In the genomic region with DNA sequence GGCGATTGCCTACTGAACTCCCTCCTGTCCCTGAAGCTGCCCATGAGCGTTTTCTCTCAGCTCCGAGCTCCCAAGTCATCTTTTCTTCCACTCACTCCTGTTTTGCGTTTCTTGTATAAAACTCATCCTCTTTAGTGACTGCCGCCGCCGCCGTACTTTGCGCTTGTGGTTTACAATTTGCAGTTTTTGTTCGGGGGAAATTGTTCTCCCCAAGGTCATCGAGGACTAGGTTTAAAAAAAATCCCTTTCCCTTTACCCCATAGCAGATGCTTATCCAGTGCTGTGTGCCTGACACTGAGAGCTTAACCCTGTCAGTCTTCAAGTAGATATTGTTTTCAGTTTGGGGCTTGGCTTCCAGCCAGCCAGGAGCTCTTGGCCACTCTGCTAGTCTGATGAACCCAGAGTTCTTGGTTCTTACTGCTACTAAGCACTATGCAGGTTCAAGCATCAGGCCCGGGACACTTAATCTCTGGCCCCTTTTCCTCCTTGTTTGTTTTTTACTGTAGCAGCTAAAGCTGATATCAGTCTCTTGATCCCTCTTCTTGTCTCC, we compare ENCODE assay signal across 7 mouse cellular contexts. TPM values are rescaled to one million over a fixed set of nuclear protein-coding genes. Genes with fewer than 3 reads are reported as not detected.
DNase-seq lines count a peak whose midpoint lies in the region; ATAC-seq lines count a peak whose summit lies in the region.

No protein-coding gene starts in this region.

- no peaks in the 10 kb centered on the region for H3K36me3 ChIP-seq in forebrain, embryonic 11.5 days (ENCODE audit: control insufficient read depth, insufficient read depth, low read length)
- no peaks in the 10 kb centered on the region for H3K36me3 ChIP-seq in kidney, embryonic 15.5 days
- H3K36me3 ChIP-seq in midbrain, embryonic 16.5 days (ENCODE audit: control insufficient read depth, insufficient read depth, low read length): no peaks in the 10 kb centered on the region

- WGBS in forebrain, embryonic 11.5 days: 3% methylated on average over 12 of the region's 12 CpGs
- WGBS in kidney, embryonic 15.5 days: 2% methylated on average over 12 of the region's 12 CpGs
- 2% methylated on average over 12 of the region's 12 CpGs for WGBS in midbrain, embryonic 16.5 days

- peak; percentile 77 for DNase-seq in 416B (ENCODE audit: low read depth)
- DNase-seq in CD4-positive helper T cell, adult 2 months (ENCODE audit: low read depth, low spot score): peak; percentile 31
- DNase-seq in forebrain, embryonic 11.5 days (ENCODE audit: low spot score): peak; percentile 52
- DNase-seq in left cerebral cortex, adult 9 months (ENCODE audit: low spot score in 2 of 2): no peak
- no peak for DNase-seq in spleen, postnatal 10 days (ENCODE audit: low spot score in 2 of 2)

- H3K27me3 ChIP-seq in forebrain, embryonic 11.5 days (ENCODE audit: control insufficient read depth, insufficient read depth, low read length): peaks cover 25% of the 10 kb centered on the region; the same call in 1 of the 2 replicates
- peaks cover 44% of the 10 kb centered on the region for H3K27me3 ChIP-seq in kidney, embryonic 15.5 days
- H3K27me3 ChIP-seq in midbrain, embryonic 16.5 days (ENCODE audit: control insufficient read depth, insufficient read depth, low read depth, low read length): peaks cover 7% of the 10 kb centered on the region

- H3K9ac ChIP-seq in forebrain, embryonic 11.5 days (ENCODE audit: low read length): peak overlapping the region; percentile 65
- H3K9ac ChIP-seq in kidney, embryonic 15.5 days: peak overlapping the region; percentile 65
- H3K9ac ChIP-seq in midbrain, embryonic 16.5 days (ENCODE audit: low read depth, low read length): peak overlapping the region; percentile 73; the same call in 1 of the 2 replicates

- H3K4me1 ChIP-seq in forebrain, embryonic 11.5 days (replicated peaks; ENCODE audit: control insufficient read depth, insufficient read depth, low read length): no peaks in the 10 kb centered on the region
- H3K4me1 ChIP-seq in kidney, embryonic 15.5 days: peaks cover 22% of the 10 kb centered on the region
- H3K4me1 ChIP-seq in midbrain, embryonic 16.5 days (ENCODE audit: control insufficient read depth, insufficient read depth, low read length): peaks cover 8% of the 10 kb centered on the region

- H3K4me2 ChIP-seq in forebrain, embryonic 11.5 days (ENCODE audit: low read depth, low read length, severe bottlenecking): peak overlapping the region; percentile 100
- peak overlapping the region; percentile 97 for H3K4me2 ChIP-seq in kidney, embryonic 15.5 days
- peak overlapping the region; percentile 94 for H3K4me2 ChIP-seq in midbrain, embryonic 16.5 days (ENCODE audit: low read length)

- ATAC-seq in forebrain, embryonic 11.5 days (replicated peaks; ENCODE audit: low FRiP score): no peak
- no peak for ATAC-seq in kidney, embryonic 15.5 days (replicated peaks; ENCODE audit: low FRiP score)
- no peak for ATAC-seq in midbrain, embryonic 16.5 days

- no peak overlapping the region for H3K27ac ChIP-seq in forebrain, embryonic 11.5 days (ENCODE audit: low read depth, low read length)
- H3K27ac ChIP-seq in kidney, embryonic 15.5 days: no peak overlapping the region
- no peak overlapping the region for H3K27ac ChIP-seq in midbrain, embryonic 16.5 days (ENCODE audit: low read length)

- peak overlapping the region; percentile 69 for H3K4me3 ChIP-seq in forebrain, embryonic 11.5 days (ENCODE audit: low read depth, low read length)
- peak overlapping the region; percentile 72 for H3K4me3 ChIP-seq in kidney, embryonic 15.5 days (replicated peaks)
- peak overlapping the region; percentile 70 for H3K4me3 ChIP-seq in midbrain, embryonic 16.5 days (ENCODE audit: low read depth, low read length)

- H3K9me3 ChIP-seq in forebrain, embryonic 11.5 days (ENCODE audit: control insufficient read depth, low read length): no peaks in the 10 kb centered on the region
- H3K9me3 ChIP-seq in kidney, embryonic 15.5 days (replicated peaks): no peaks in the 10 kb centered on the region
- H3K9me3 ChIP-seq in midbrain, embryonic 16.5 days (replicated peaks; ENCODE audit: control insufficient read depth, low read length, poor library complexity, severe bottlenecking): no peaks in the 10 kb centered on the region

RNA-seq across cellular contexts. Expression of gene Elovl7, which starts 1.1 kb away (rescaled TPM):
- polyA plus RNA-seq in forebrain, embryonic 11.5 days (2014; fragmentation: Nextera tagmentation; extraction: Ambion mirVana): 1.1 and 1.4 TPM in 2 replicates
- polyA plus RNA-seq in kidney, embryonic 15.5 days (2015; fragmentation: Nextera tagmentation; extraction: Ambion mirVana): 14.6 and 17.8 TPM in 2 replicates
- polyA plus RNA-seq in midbrain, embryonic 16.5 days (2015; fragmentation: Nextera tagmentation; extraction: Ambion mirVana): 1.9 and 2.3 TPM in 2 replicates

RNA-seq across cellular contexts. Expression of gene Ercc8, which starts 56.8 kb away (rescaled TPM):
- 25.0 and 26.7 TPM in 2 replicates for polyA plus RNA-seq in forebrain, embryonic 11.5 days (2014; fragmentation: Nextera tagmentation; extraction: Ambion mirVana)
- 15.5 and 16.7 TPM in 2 replicates for polyA plus RNA-seq in kidney, embryonic 15.5 days (2015; fragmentation: Nextera tagmentation; extraction: Ambion mirVana)
- polyA plus RNA-seq in midbrain, embryonic 16.5 days (2015; fragmentation: Nextera tagmentation; extraction: Ambion mirVana): 32.0 and 33.6 TPM in 2 replicates

RNA-seq across cellular contexts. Expression of gene Ndufaf2, which starts 56.9 kb away (rescaled TPM):
- 86.0 and 96.1 TPM in 2 replicates for polyA plus RNA-seq in forebrain, embryonic 11.5 days (2014; fragmentation: Nextera tagmentation; extraction: Ambion mirVana)
- polyA plus RNA-seq in kidney, embryonic 15.5 days (2015; fragmentation: Nextera tagmentation; extraction: Ambion mirVana): 75.6 and 76.7 TPM in 2 replicates
- 68.5 TPM in 2 replicates for polyA plus RNA-seq in midbrain, embryonic 16.5 days (2015; fragmentation: Nextera tagmentation; extraction: Ambion mirVana)

Comparison
In these comparisons a context has a peak if more than half of its experiments do, and no peak if none do; other contexts are left out.
1. DNase-seq: peak in 416B (single experiment), CD4-positive helper T cell, adult 2 months (single experiment) and forebrain, embryonic 11.5 days (single experiment); none in left cerebral cortex, adult 9 months (0 of 2) and spleen, postnatal 10 days (0 of 2).
2. Peak in every context shown above with its lines, with median percentiles within 50 percentile points of each other: H3K4me2 ChIP-seq, H3K4me3 ChIP-seq and H3K9ac ChIP-seq.